Mouse (Mus musculus): Measurements from ENCODE around the gene Fam72a. TPM values are rescaled to one million over a fixed set of nuclear protein-coding genes. Genes with fewer than 3 reads are reported as not detected.

Fam72a gene
- polyA plus RNA-seq, 1 experiment from 2014 or later, result 2.7 TPM

- ATAC-seq (ENCODE audit: insufficient read depth), result no peak
- no peak for DNase-seq
- Histone ChIP-seq H3K27ac (ENCODE audit: low read depth) (no peak overlapping the region), H3K27me3 (ENCODE audit: insufficient read depth, low read length) (no peaks in the 10 kb centered on the region), H3K9ac (no peak overlapping the region), H3K4me3 (ENCODE audit: low read depth, low read length) (no peak overlapping the region), H3K4me1 (ENCODE audit: insufficient read depth) (no peaks in the 10 kb centered on the region), H3K9me3 (ENCODE audit: low read depth, low read length) (no peaks in the 10 kb centered on the region), H3K36me3 (ENCODE audit: insufficient read depth) (no peaks in the 10 kb centered on the region), H3K4me2 (no peak overlapping the region)
- 80% methylated on average over 3 of the region's 3 CpGs for WGBS
- no peak for TF ChIP-seq CTCF (IDR thresholded peaks at IDR 0.05; ENCODE audit: low read depth)
These were observed 55.9 kb downstream of the Fam72a start for GRCm38 (mm10) chr1:131583598-131583997.

GRCm38 (mm10) chr1:131586836-131587235 lies 59.1 kb downstream of the Fam72a start:
- H3K36me3 ChIP-seq (ENCODE audit: insufficient read depth), result no peaks in the 10 kb centered on the region
- no peak for ATAC-seq (ENCODE audit: insufficient read depth)
- H3K9ac ChIP-seq, result no peak overlapping the region
- 37% methylated on average over 8 of the region's 8 CpGs for WGBS
- H3K4me2 ChIP-seq, result no peak overlapping the region
- no peaks in the 10 kb centered on the region for H3K4me1 ChIP-seq (ENCODE audit: insufficient read depth)
- no peak overlapping the region for H3K27ac ChIP-seq (ENCODE audit: low read depth)
- no peak overlapping the region for H3K4me3 ChIP-seq (ENCODE audit: low read depth, low read length)
- H3K9me3 ChIP-seq (ENCODE audit: low read depth, low read length), result no peaks in the 10 kb centered on the region
- no peak for TF ChIP-seq CTCF (IDR thresholded peaks at IDR 0.05; ENCODE audit: low read depth)
- peak; percentile 34 for DNase-seq
- H3K27me3 ChIP-seq (ENCODE audit: insufficient read depth, low read length), result no peaks in the 10 kb centered on the region

Small RNAs within 50 kb of the gene (microRNA-seq; reads per million reads assigned to microRNA genes)
- gene Gm24273 (ENCODE audit: borderline number of aligned reads), result not detected

Other genes with a start within 250 kb of the Fam72a start
- 2.0 and 2.3 TPM in 2 replicates for gene Ikbke, start 248.3 kb upstream of the Fam72a start, polyA plus RNA-seq (2014; fragmentation: Nextera tagmentation; extraction: Ambion mirVana)
- 21.2 TPM in 2 replicates for gene Srgap2, start 551 bp upstream of the Fam72a start, polyA plus RNA-seq (2014; fragmentation: Nextera tagmentation; extraction: Ambion mirVana)
- not detected in 2 replicates for gene Avpr1b, start 71.3 kb downstream of the Fam72a start, polyA plus RNA-seq (2014; fragmentation: Nextera tagmentation; extraction: Ambion mirVana)
- 0.32 and 0.78 TPM in 2 replicates for gene Ctse, start 110.4 kb downstream of the Fam72a start, polyA plus RNA-seq (2014; fragmentation: Nextera tagmentation; extraction: Ambion mirVana)
- 1.4 and 1.6 TPM in 2 replicates for gene Rab7b, start 160.8 kb downstream of the Fam72a start, polyA plus RNA-seq (2014; fragmentation: Nextera tagmentation; extraction: Ambion mirVana)
- gene Slc26a9, start 216.1 kb downstream of the Fam72a start, polyA plus RNA-seq (2014; fragmentation: Nextera tagmentation; extraction: Ambion mirVana), result 4.7 and 4.9 TPM in 2 replicates